Mouse (Mus musculus) embryo, embryonic 10 days (tissue): ENCODE data around the gene Emc8.

ENCODE experiments used
- DNase-seq: peaks from one replicate; pipeline ENCODE4 v3.0.0-alpha.2; 2015; ENCODE audit warnings: low spot score

Emc8 gene

GRCm38 (mm10) chr8:120668374-120668905 lies at the start of gene Emc8:
Emc8 (minus strand) TSS chr8:120668573.
- no peak for DNase-seq

GRCm38 (mm10) chr8:120715996-120716680 lies 47.8 kb upstream of the Emc8 start:
- no peak for DNase-seq

GRCm38 (mm10) chr8:120715200-120715599 lies 46.8 kb upstream of the Emc8 start:
- no peak for DNase-seq

- DNase-seq = no peak
Observed at GRCm38 (mm10) chr8:120709176-120709575, 40.8 kb upstream of the Emc8 start.

- no peak for DNase-seq
Observed at GRCm38 (mm10) chr8:120706193-120706592, 37.8 kb upstream of the Emc8 start.

GRCm38 (mm10) chr8:120705163-120705562 lies 36.8 kb upstream of the Emc8 start:
- DNase-seq = no peak

- DNase-seq = no peak
Observed at GRCm38 (mm10) chr8:120704203-120704602, 35.8 kb upstream of the Emc8 start.

GRCm38 (mm10) chr8:120701758-120702465 lies 33.5 kb upstream of the Emc8 start:
- no peak for DNase-seq

- DNase-seq = no peak
Observed at GRCm38 (mm10) chr8:120700053-120700452, 31.7 kb upstream of the Emc8 start.

GRCm38 (mm10) chr8:120699565-120699964 lies 31.2 kb upstream of the Emc8 start:
- DNase-seq = no peak

- DNase-seq = no peak
Observed at GRCm38 (mm10) chr8:120699079-120699478, 30.7 kb upstream of the Emc8 start.

GRCm38 (mm10) chr8:120698426-120698825 lies 30.1 kb upstream of the Emc8 start:
- DNase-seq = no peak

GRCm38 (mm10) chr8:120697979-120698272 lies 29.6 kb upstream of the Emc8 start:
- DNase-seq = no peak

GRCm38 (mm10) chr8:120697154-120697978 lies 29.0 kb upstream of the Emc8 start:
- no peak for DNase-seq

GRCm38 (mm10) chr8:120696401-120697153 lies 28.2 kb upstream of the Emc8 start:
- peak; percentile 31 for DNase-seq

- DNase-seq = peak; percentile 71
Observed at GRCm38 (mm10) chr8:120693861-120694493, 25.6 kb upstream of the Emc8 start.

GRCm38 (mm10) chr8:120692934-120693333 lies 24.6 kb upstream of the Emc8 start:
- no peak for DNase-seq

- DNase-seq = no peak
Observed at GRCm38 (mm10) chr8:120688511-120688910, 20.1 kb upstream of the Emc8 start.

- no peak for DNase-seq
Observed at GRCm38 (mm10) chr8:120687786-120688185, 19.4 kb upstream of the Emc8 start.

- DNase-seq = no peak
Observed at GRCm38 (mm10) chr8:120686576-120686975, 18.2 kb upstream of the Emc8 start.

- no peak for DNase-seq
Observed at GRCm38 (mm10) chr8:120686051-120686450, 17.7 kb upstream of the Emc8 start.
